Mouse (Mus musculus) liver, postnatal 0 days (tissue): ENCODE measurements at regions not wholly inside any gene's neighbourhood (a gene's known extent, or its start where the extent isn't known, plus 50 kb on each side); places are given as distances from the start of the nearest gene placed in this dataset.

ENCODE experiments used
- CTCF ChIP-seq: sonication (generic); IDR thresholded peaks from 2 replicates; pipeline ENCODE4 v1.5.1; 2016; ENCODE audit warnings: antibody characterized with exemption, low read depth
- EP300 ChIP-seq: IDR thresholded peaks from 2 replicates; pipeline ENCODE4 v1.6.1; 2016; ENCODE audit warnings: antibody characterized with exemption, low read depth, mild to moderate bottlenecking

DNA sequence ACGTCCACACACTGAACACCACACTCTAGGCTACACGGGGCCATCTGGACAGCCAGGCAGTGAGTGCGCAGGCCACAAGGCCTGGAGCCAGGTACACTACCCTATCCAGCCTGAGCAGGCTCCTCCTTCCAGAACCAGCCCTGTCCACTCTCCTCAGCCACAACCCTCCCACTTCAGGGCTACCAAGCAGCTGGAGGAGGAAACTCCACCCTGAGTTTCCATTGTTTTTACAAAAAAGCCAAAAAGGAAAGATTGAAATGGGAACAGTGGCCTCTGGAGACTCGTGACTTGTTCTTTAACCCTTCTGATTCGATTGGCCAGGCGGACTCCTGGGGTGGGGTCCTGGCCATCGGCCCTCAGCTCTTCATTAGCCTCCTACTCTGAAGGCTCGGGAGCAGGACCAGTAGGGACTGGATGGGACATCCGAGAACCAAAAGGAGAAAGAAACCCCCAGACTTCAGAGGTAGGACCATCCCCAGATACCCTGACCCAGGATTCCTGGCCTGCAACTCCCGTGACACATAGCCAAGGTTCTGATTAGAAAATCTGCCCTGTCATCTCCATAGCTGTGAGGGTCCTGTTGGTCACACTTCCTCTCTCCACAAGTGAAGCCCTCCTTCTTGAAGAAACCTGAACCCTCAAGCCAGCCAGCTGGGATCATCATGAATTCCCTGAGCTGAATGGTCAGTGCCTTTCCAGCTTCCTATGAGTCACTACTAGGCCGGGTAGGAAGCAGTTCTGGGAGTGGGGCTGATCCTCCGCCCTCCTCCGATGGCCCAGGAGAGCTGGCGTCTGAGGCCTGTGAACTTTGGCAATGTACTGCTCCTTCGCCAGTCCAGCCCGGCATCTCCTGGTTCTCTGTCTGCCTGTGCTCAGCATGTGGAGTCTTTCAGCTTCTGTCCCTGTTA, 73.6 kb downstream of the Gm11733 start:
- TF ChIP-seq CTCF (no peak), EP300 (no peak)
